Mouse (Mus musculus) midbrain, embryonic 11.5 days (tissue): Measurements from ENCODE around the gene Abca13. TPM values are rescaled to one million over a fixed set of nuclear protein-coding genes. Genes with fewer than 3 reads are reported as not detected.

Source experiments
- ATAC-seq: fragments of 200-750 bp; cut with Nextera tagmentation; 2 replicates; pipeline ENCODE4 v1.8.0; 2017; ENCODE audit warnings: moderate TSS enrichment, moderate library complexity; ENCODE audit not compliant: low FRiP score
- DNase-seq: peaks from one replicate; pipeline ENCODE4 v3.0.0; 2015; ENCODE audit warnings: low spot score; ENCODE audit errors: missing footprints
- H3K27ac ChIP-seq: fragments of 300-500 bp; sonication (generic); 2 replicates; pipeline ENCODE4 v1.5.1; 2014; ENCODE audit warnings: low read depth, low read length
- H3K27me3 ChIP-seq: fragments of 300-500 bp; sonication (generic); 2 replicates; pipeline ENCODE4 v1.6.1; 2014; ENCODE audit warnings: mild to moderate bottlenecking, low read length, moderate library complexity, mixed read lengths; ENCODE audit not compliant: control insufficient read depth, insufficient read depth
- H3K36me3 ChIP-seq: fragments of 300-500 bp; sonication (generic); 2 replicates; pipeline ENCODE4 v1.6.1; 2014; ENCODE audit warnings: mild to moderate bottlenecking, low read length, moderate library complexity, mixed read lengths; ENCODE audit not compliant: control insufficient read depth, insufficient read depth
- H3K4me1 ChIP-seq: fragments of 300-500 bp; sonication (generic); 2 replicates; pipeline ENCODE4 v1.6.1; 2014; ENCODE audit warnings: low read length; ENCODE audit not compliant: control insufficient read depth, insufficient read depth
- H3K4me2 ChIP-seq: fragments of 300-500 bp; sonication (generic); 2 replicates; pipeline ENCODE4 v1.6.1; 2014; ENCODE audit warnings: mild to moderate bottlenecking, moderate library complexity
- H3K4me3 ChIP-seq: fragments of 300-500 bp; sonication (generic); 2 replicates; pipeline ENCODE4 v1.5.1; 2014; ENCODE audit warnings: low read depth, low read length
- H3K9ac ChIP-seq: fragments of 300-500 bp; sonication (generic); 2 replicates; pipeline ENCODE4 v1.6.1; 2014; ENCODE audit warnings: low read length
- H3K9me3 ChIP-seq: fragments of 300-500 bp; sonication (generic); 2 replicates; pipeline ENCODE4 v1.6.1; 2016; ENCODE audit warnings: low read length; ENCODE audit not compliant: control insufficient read depth
- WGBS: fragments of 180-500 bp; shearing (Covaris S2); extraction: QIAGEN DNeasy Blood & Tissue Kit; methylation state at CpG from one replicate; pipeline ENCODE4 v1.1.7; 2014; 5-methylcytosine and 5-hydroxymethylcytosine counted together
- polyA plus RNA-seq: library from polyadenylated mRNA; unstranded; fragments of >200 nt; fragmentation: Nextera tagmentation; extraction: Ambion mirVana; gene quantifications from 2 replicates; pipeline ENCODE4 v1.2.1, GENCODE M21; 2014

The Abca13 gene
- polyA plus RNA-seq, 1 experiment from 2014 or later: 0.03 TPM

- Histone ChIP-seq H3K36me3 (no peaks in the 10 kb centered on the region), H3K9me3 (no peaks in the 10 kb centered on the region), H3K4me1 (no peaks in the 10 kb centered on the region), H3K27me3 (no peaks in the 10 kb centered on the region), H3K4me2 (no peak overlapping the region), H3K27ac (no peak overlapping the region), H3K9ac (no peak overlapping the region), H3K4me3 (no peak overlapping the region)
- whole genome bisulfite sequencing: 90% methylated on average over 1 of the region's 1 CpGs
- DNase-seq (no peak), ATAC-seq (no peak)
Measured at GRCm38 (mm10) chr11:9624753-9625152, 433.0 kb downstream of the Abca13 start.

GRCm38 (mm10) chr11:9625812-9626211 lies 434.1 kb downstream of the Abca13 start:
- no peaks in the 10 kb centered on the region for H3K27me3 ChIP-seq
- no peaks in the 10 kb centered on the region for H3K9me3 ChIP-seq
- 97% methylated on average over 1 of the region's 1 CpGs for WGBS
- ATAC-seq: no peak
- H3K4me3 ChIP-seq: no peak overlapping the region
- H3K36me3 ChIP-seq: no peaks in the 10 kb centered on the region
- H3K27ac ChIP-seq: no peak overlapping the region
- no peak for DNase-seq
- H3K4me2 ChIP-seq: no peak overlapping the region
- no peak overlapping the region for H3K9ac ChIP-seq
- no peaks in the 10 kb centered on the region for H3K4me1 ChIP-seq

- Histone ChIP-seq H3K27ac (no peak overlapping the region), H3K9me3 (no peaks in the 10 kb centered on the region), H3K4me1 (no peaks in the 10 kb centered on the region), H3K4me3 (no peak overlapping the region), H3K9ac (no peak overlapping the region), H3K36me3 (no peaks in the 10 kb centered on the region), H3K4me2 (no peak overlapping the region), H3K27me3 (no peaks in the 10 kb centered on the region)
- WGBS: 84% methylated on average over 3 of the region's 3 CpGs
- ATAC-seq (no peak), DNase-seq (no peak)
Measured at GRCm38 (mm10) chr11:9647272-9647671, 455.5 kb downstream of the Abca13 start.

- WGBS: 62% methylated on average over 3 of the region's 3 CpGs
- ATAC-seq (no peak), DNase-seq (no peak)
- no peaks in the 10 kb centered on the region for H3K27me3 ChIP-seq
- H3K4me3 ChIP-seq: no peak overlapping the region
- H3K9ac ChIP-seq: no peak overlapping the region
- H3K27ac ChIP-seq: no peak overlapping the region
- H3K4me2 ChIP-seq: no peak overlapping the region
- H3K4me1 ChIP-seq: no peaks in the 10 kb centered on the region
- H3K36me3 ChIP-seq: no peaks in the 10 kb centered on the region
- H3K9me3 ChIP-seq: no peaks in the 10 kb centered on the region
Measured at GRCm38 (mm10) chr11:9647991-9648390, 456.2 kb downstream of the Abca13 start.

GRCm38 (mm10) chr11:9666648-9667255 lies 475.0 kb downstream of the Abca13 start:
- Histone ChIP-seq H3K27me3 (no peaks in the 10 kb centered on the region), H3K9me3 (no peaks in the 10 kb centered on the region), H3K36me3 (no peaks in the 10 kb centered on the region), H3K4me1 (no peaks in the 10 kb centered on the region), H3K4me2 (no peak overlapping the region), H3K9ac (no peak overlapping the region), H3K27ac (no peak overlapping the region), H3K4me3 (no peak overlapping the region)
- 88% methylated on average over 3 of the region's 3 CpGs for WGBS
- DNase-seq (no peak), ATAC-seq (no peak)

- Histone ChIP-seq H3K4me1 (no peaks in the 10 kb centered on the region), H3K9ac (no peak overlapping the region), H3K27me3 (no peaks in the 10 kb centered on the region), H3K9me3 (no peaks in the 10 kb centered on the region), H3K4me3 (no peak overlapping the region), H3K27ac (no peak overlapping the region), H3K36me3 (no peaks in the 10 kb centered on the region), H3K4me2 (no peak overlapping the region)
- DNase-seq (no peak), ATAC-seq (no peak)
- WGBS: 81% methylated on average over 1 of the region's 1 CpGs
Measured at GRCm38 (mm10) chr11:9669430-9669829, 477.7 kb downstream of the Abca13 start.

- Histone ChIP-seq H3K4me1 (no peaks in the 10 kb centered on the region), H3K9ac (no peak overlapping the region), H3K9me3 (no peaks in the 10 kb centered on the region), H3K27me3 (no peaks in the 10 kb centered on the region), H3K4me2 (no peak overlapping the region), H3K4me3 (no peak overlapping the region), H3K27ac (no peak overlapping the region), H3K36me3 (no peaks in the 10 kb centered on the region)
- no peak for ATAC-seq
- 90% methylated on average over 2 of the region's 2 CpGs for WGBS
- DNase-seq: no peak
Measured at GRCm38 (mm10) chr11:9684952-9685351, 493.2 kb downstream of the Abca13 start.

GRCm38 (mm10) chr11:9705190-9705589 lies 513.4 kb downstream of the Abca13 start:
- no peak overlapping the region for H3K4me2 ChIP-seq
- 79% methylated on average over 3 of the region's 3 CpGs for WGBS
- H3K36me3 ChIP-seq: no peaks in the 10 kb centered on the region
- no peaks in the 10 kb centered on the region for H3K27me3 ChIP-seq
- no peak for ATAC-seq
- H3K9me3 ChIP-seq: no peaks in the 10 kb centered on the region
- no peak overlapping the region for H3K4me3 ChIP-seq
- no peak overlapping the region for H3K27ac ChIP-seq
- no peak for DNase-seq
- no peak overlapping the region for H3K9ac ChIP-seq
- no peaks in the 10 kb centered on the region for H3K4me1 ChIP-seq

- Histone ChIP-seq H3K36me3 (no peaks in the 10 kb centered on the region), H3K4me2 (no peak overlapping the region), H3K27me3 (no peaks in the 10 kb centered on the region), H3K4me3 (no peak overlapping the region), H3K9ac (no peak overlapping the region), H3K4me1 (no peaks in the 10 kb centered on the region), H3K9me3 (no peaks in the 10 kb centered on the region), H3K27ac (no peak overlapping the region)
- 75% methylated on average over 2 of the region's 2 CpGs for WGBS
- no peak for DNase-seq
- ATAC-seq: no peak
Measured at GRCm38 (mm10) chr11:9727810-9728490, 536.2 kb downstream of the Abca13 start.
